Mouse (Mus musculus): Measurements from ENCODE around the gene Map3k13.

DNA sequence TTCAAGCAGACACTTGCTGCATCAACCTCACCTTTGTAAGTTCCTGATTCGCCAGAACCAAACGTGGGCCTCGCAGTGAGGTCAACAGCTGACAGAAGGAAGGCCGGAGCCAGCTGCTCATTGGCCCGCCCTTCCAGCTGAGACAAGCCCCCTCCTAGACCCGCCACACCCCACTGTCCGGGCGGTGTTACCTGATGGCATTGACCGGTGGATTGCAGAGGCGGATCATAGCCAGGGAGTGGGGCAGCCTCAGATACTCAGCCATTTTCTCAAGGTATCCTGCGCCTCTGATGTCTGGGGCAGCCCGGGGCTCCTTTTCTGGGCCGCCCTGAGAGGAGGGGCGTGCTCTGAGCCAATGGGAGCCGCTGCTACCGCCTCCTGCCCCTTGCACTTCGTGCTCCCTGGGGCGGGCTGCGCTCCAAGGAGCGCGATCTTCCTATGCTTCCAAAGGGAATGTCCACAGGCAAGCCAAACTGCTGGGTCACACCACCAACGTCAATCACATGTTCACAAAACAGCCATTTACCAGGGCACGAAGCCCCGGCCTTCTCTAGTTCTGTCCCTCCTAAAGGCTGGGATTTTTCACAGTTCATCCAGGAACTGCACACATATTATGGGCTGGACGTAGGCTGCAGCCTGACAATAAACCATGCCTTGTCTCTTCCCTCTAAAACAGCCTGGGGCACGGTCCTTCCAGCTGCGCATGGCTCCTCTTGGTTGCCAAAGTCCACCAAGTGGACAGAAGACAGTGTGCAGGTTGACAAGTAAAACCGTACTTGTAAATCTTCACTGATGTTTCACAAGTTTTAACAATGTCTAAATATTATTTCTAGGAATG lies 6.4 kb upstream of the Map3k13 start, which contains the start of gene Ehhadh:
- TF ChIP-seq POLR2A (IDR thresholded peaks at IDR 0.05; ENCODE audit: borderline replicate concordance, insufficient read depth, low read length) = peak; percentile 36; the same call in 1 of the 2 replicates
- no peak for TF ChIP-seq CTCF (IDR thresholded peaks at IDR 0.05; ENCODE audit: borderline replicate concordance, insufficient read depth, low read depth, low read length)
